Mouse (Mus musculus): ENCODE data around the gene Tas2r134.

DNA sequence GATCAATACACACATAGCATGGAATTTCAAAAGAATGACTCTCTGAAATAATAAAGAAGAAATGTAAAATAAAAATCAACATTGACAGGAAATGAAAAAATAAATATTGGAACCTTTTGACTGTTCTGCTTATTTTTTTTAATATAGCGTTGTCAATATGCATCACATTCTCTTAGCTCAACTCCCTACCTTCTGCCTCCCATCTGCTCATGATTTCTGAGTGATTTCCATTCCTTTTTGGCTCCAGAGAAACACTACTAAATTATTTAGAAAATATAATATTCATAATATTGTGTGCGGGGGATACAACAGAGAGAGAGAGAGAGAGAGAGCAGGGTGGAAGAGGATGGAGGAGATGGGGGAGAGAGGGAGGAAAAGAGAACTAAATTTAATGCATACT, 5.4 kb upstream of the Tas2r134 start:
- TF ChIP-seq CTCF (conservative IDR thresholded peaks at IDR 0.05; ENCODE audit: insufficient read depth, insufficient read length, low read depth, low read length): no peak
- TF ChIP-seq POLR2A (IDR thresholded peaks at IDR 0.05; ENCODE audit: low read depth, low read length): no peak

Measured in kidney, adult 2 months (tissue).